Mouse (Mus musculus) ES-Bruce4 (cell line): ENCODE data around the gene Klf13. TPM values are rescaled to one million over a fixed set of nuclear protein-coding genes. Genes with fewer than 3 reads are reported as not detected.
A peak's percentile ranks its signal among the peaks of the same experiment; 100 is the strongest.

Experiments used
- H3K27ac ChIP-seq: 2 replicates; pipeline ENCODE4 v1.5.1; 2012; ENCODE audit warnings: low read length, inconsistent platforms; ENCODE audit not compliant: insufficient read depth
- H3K27me3 ChIP-seq: 2 replicates; pipeline ENCODE4 v1.6.1; 2012; ENCODE audit warnings: mild to moderate bottlenecking, low read length, inconsistent platforms; ENCODE audit not compliant: control insufficient read depth, poor library complexity, insufficient read depth, severe bottlenecking
- H3K36me3 ChIP-seq: 2 replicates; pipeline ENCODE4 v1.6.1; 2012; ENCODE audit warnings: inconsistent platforms, mild to moderate bottlenecking, low read length, moderate library complexity; ENCODE audit not compliant: control insufficient read depth, poor library complexity, insufficient read depth, severe bottlenecking
- H3K4me1 ChIP-seq: one replicate; pipeline ENCODE4 v1.8.1; 2011; ENCODE audit warnings: low read length; ENCODE audit not compliant: control insufficient read depth, insufficient read depth
- H3K4me3 ChIP-seq: 2 replicates; pipeline ENCODE4 v1.5.1; 2011; ENCODE audit warnings: low read depth, mild to moderate bottlenecking, low read length
- H3K9ac ChIP-seq: 2 replicates; pipeline ENCODE4 v1.6.1; 2012; ENCODE audit warnings: low read depth, mild to moderate bottlenecking, inconsistent platforms; ENCODE audit not compliant: poor library complexity, severe bottlenecking
- H3K9me3 ChIP-seq: replicated peaks from 2 replicates; pipeline ENCODE4 v1.6.1; 2012; ENCODE audit warnings: mild to moderate bottlenecking, low read length, inconsistent platforms; ENCODE audit not compliant: control insufficient read depth, poor library complexity, insufficient read depth, severe bottlenecking
- CTCF ChIP-seq: IDR thresholded peaks from one replicate; pipeline ENCODE4 v1.8.1; 2011; ENCODE audit warnings: low read depth, low read length
- EP300 ChIP-seq: IDR thresholded peaks from 2 replicates; pipeline ENCODE4 v1.6.1; 2011; ENCODE audit warnings: low read depth, low read length; ENCODE audit not compliant: insufficient read depth
- POLR2A ChIP-seq: IDR thresholded peaks from one replicate; pipeline ENCODE4 v1.8.1; 2011; ENCODE audit warnings: low read length; ENCODE audit not compliant: insufficient read depth
- polyA plus RNA-seq: library from polyadenylated mRNA; stranded (reverse); fragments of >200 nt; gene quantifications from 2 replicates; pipeline ENCODE4 v1.2.4, GENCODE M21; 2011; ENCODE audit warnings: low read depth; ENCODE audit not compliant: missing spikeins, insufficient read depth, insufficient read length

The Klf13 gene
- polyA plus RNA-seq, 1 experiment = 36.5 TPM

DNA sequence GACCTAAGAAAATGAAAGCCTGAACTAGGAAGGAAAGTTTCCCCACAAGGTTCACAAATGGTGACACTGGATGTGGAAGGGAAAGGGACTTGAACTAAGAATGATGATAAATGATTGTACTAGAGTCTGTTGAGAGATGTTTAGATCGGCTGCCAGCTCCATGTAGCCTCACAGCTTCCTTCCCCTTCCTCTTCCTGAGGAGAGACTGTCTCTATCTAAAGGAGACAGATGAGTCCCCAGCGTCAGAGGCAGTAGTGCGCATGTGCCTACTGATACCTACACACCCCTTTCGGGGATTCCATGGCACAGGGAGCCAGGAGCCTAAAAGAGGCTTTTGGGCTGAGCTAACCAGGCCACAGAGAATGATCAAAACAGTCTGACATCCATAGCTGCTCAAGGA, 2.8 kb upstream of the Klf13 start:
- H3K9ac ChIP-seq = no peak overlapping the region
- H3K27me3 ChIP-seq = no peaks in the 10 kb centered on the region
- no peak overlapping the region for H3K4me3 ChIP-seq
- no peak overlapping the region for H3K27ac ChIP-seq
- no peaks in the 10 kb centered on the region for H3K36me3 ChIP-seq
- TF ChIP-seq EP300 (no peak), POLR2A (no peak), CTCF (no peak)
- H3K4me1 ChIP-seq = no peaks in the 10 kb centered on the region
- H3K9me3 ChIP-seq = no peaks in the 10 kb centered on the region

GRCm38 (mm10) chr7:63941050-63941449, 2.3 kb upstream of the Klf13 start:
- Histone ChIP-seq H3K9ac (no peak overlapping the region), H3K36me3 (no peaks in the 10 kb centered on the region), H3K4me3 (no peak overlapping the region), H3K27ac (no peak overlapping the region), H3K9me3 (no peaks in the 10 kb centered on the region), H3K27me3 (no peaks in the 10 kb centered on the region), H3K4me1 (no peaks in the 10 kb centered on the region)
- TF ChIP-seq CTCF = no peak
- no peak for TF ChIP-seq POLR2A
- no peak for TF ChIP-seq EP300

DNA sequence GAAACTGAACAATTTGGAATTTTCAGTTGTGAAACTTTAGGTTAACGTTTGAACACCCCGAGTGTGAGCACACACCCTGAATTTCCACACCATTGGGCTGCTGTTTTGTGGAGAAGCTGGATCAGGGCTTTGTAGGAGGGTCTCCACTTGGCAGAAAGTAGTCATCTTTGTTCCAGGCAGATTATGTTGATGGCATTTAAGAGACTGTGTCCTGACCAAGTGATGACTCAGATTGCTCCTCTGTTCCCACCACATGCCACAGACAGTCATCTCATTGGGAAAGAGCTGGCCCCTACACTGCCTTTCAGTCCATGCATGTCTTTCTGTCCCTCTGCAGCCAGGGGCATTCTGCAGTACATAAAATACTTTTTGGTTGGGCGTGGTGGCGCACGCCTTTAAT, 1.6 kb upstream of the Klf13 start:
- Histone ChIP-seq H3K36me3 (no peaks in the 10 kb centered on the region), H3K4me3 (no peak overlapping the region), H3K4me1 (no peaks in the 10 kb centered on the region), H3K27me3 (no peaks in the 10 kb centered on the region), H3K9me3 (no peaks in the 10 kb centered on the region), H3K27ac (peak overlapping the region; percentile 76), H3K9ac (0 out of 2 replicates have a peak overlapping the region, but pooled peaks have one; percentile 75)
- TF ChIP-seq CTCF (no peak), POLR2A (no peak), EP300 (no peak)

DNA sequence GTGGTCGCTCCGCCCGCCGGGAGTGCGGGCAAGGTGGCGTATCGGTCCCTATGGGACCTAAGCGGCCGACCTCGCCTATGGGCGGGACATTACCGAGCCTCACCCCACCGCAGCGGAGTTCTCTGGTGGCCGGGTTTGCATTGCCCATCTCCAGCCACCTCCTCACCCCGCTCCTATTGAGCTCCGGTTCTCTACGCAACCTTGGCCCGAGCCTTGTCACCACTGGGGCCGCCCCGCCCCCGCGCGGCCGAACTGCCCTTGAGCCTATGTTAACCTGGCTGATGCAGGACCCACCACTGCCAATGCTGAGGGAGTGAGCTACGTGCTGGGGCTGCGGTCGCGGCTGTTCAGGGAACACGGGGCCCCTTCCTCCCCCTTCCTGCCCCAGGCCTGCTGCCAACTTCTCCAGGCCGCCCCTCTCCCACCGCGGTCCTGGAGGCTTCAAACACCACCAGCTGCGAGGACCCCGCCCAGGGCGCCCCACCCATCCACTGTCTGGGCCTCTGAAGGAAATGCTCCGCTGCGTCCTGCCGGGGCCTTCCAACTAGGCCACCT, 759 bp upstream of the Klf13 start:
- no peaks in the 10 kb centered on the region for H3K27me3 ChIP-seq
- no peaks in the 10 kb centered on the region for H3K36me3 ChIP-seq
- no peaks in the 10 kb centered on the region for H3K9me3 ChIP-seq
- H3K9ac ChIP-seq = peak overlapping the region; percentile 75
- H3K4me3 ChIP-seq = peak overlapping the region; percentile 79
- no peaks in the 10 kb centered on the region for H3K4me1 ChIP-seq
- TF ChIP-seq EP300 = peak; percentile 57; the same call in 1 of the 2 replicates
- TF ChIP-seq POLR2A = no peak
- H3K27ac ChIP-seq = peak overlapping the region; percentile 76

DNA sequence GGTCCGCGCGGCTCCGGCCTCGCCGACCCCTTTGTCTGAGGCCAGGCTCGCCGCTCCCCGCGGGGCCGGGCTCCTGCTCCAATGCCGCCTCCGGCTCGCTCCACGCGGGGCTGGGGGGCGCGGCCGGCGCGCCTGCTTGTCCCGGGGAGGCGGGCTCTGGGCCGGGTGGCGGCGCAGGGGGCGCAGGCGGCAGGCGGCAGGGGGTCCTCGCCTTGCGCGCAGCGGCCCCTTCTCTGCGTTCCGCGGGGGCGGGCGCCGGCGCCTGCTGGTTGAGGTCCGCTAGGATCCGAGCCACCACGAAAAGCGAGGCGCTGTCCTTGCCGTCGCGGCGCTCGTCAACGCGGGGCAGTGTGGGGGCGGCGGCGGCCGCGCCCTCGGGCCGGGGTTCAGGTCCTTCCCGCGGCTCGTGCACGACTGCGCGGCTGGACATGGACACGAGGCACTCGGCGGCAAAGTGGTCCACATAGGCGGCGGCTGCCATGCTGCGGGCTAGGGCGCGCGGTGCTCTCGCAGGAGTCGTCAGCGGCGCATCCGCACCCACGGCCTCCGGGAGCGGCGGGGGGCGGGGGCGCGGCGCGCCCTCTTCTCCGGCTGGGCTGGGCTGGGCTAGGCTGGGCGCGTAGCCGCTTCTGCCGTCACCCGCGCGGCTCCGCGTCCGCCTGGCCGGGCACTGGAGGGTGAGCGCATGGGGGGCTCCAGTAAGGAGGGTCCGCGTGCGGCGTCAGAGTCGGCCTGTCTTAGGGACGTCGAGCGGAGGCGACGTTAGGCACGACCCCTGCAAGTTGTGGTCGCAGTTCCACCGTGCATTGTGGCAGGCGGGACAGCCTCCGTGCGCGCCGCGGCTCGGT, 425 bp downstream of the Klf13 start:
- no peaks in the 10 kb centered on the region for H3K36me3 ChIP-seq
- H3K27me3 ChIP-seq = no peaks in the 10 kb centered on the region
- TF ChIP-seq CTCF = no peak
- peak; percentile 66 for TF ChIP-seq POLR2A
- 0 out of 2 replicates have a peak, but pooled peaks have one; percentile 1 for TF ChIP-seq EP300
- H3K4me1 ChIP-seq = peaks cover 4% of the 10 kb centered on the region
- peak overlapping the region; percentile 95 for H3K9ac ChIP-seq
- peak overlapping the region; percentile 62 for H3K27ac ChIP-seq
- H3K9me3 ChIP-seq = no peaks in the 10 kb centered on the region
- H3K4me3 ChIP-seq = peak overlapping the region; percentile 84

GRCm38 (mm10) chr7:63937236-63938065, 1.3 kb downstream of the Klf13 start:
- no peak for TF ChIP-seq CTCF
- no peak for TF ChIP-seq EP300
- no peak for TF ChIP-seq POLR2A

More at GRCm38 (mm10) chr7:63937236-63938065, 1.3 kb downstream of the Klf13 start:
- H3K4me1 ChIP-seq = peaks cover 4% of the 10 kb centered on the region
- H3K27me3 ChIP-seq = no peaks in the 10 kb centered on the region
- no peaks in the 10 kb centered on the region for H3K36me3 ChIP-seq
- H3K9me3 ChIP-seq = no peaks in the 10 kb centered on the region
- H3K9ac ChIP-seq = peak overlapping the region; percentile 95
- H3K4me3 ChIP-seq = peak overlapping the region; percentile 92
- H3K27ac ChIP-seq = peak overlapping the region; percentile 64
